Mouse (Mus musculus): ENCODE measurements around the gene Fam50b. TPM values are rescaled to one million over a fixed set of nuclear protein-coding genes. Genes with fewer than 3 reads are reported as not detected.
A peak's percentile ranks its signal among the peaks of the same experiment; 100 is the strongest.

The Fam50b gene
- polyA plus RNA-seq, 1 experiment: not detected

DNA sequence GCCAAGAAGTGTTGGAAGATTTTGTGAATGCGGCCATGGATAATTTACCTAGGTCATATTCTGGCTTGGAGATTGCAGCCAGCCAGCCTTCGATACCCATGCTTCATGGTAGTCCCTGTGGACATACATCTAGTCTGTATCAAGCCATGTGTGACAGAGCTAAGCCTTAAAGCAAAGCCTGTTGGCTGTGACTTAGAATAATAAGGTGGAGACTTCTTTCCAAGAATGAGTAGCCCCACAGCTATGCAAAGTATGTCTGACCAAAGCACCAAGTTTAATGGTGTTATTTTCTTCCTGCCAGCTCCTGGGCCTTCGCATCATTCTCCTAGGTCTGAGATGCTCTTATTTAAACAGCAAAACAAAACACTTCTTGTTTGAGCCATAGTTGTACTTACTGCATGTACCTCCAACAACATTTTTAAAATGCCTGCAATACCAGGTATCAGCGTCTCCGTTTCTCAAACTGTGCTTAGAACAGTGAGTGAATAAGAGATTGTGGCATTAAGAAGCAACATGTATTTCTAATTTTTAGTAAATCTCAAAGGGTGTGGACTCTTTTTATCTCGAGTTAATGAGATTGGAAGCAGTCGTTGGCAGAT lies 37.8 kb upstream of the Fam50b start:
- peak overlapping the region; percentile 39 for H3K4me2 ChIP-seq (ENCODE audit: low read depth)
- H3ac ChIP-seq (ENCODE audit: control insufficient read depth, insufficient read length): no peak overlapping the region
- no peak overlapping the region for H3K4me3 ChIP-seq
- no peaks in the 10 kb centered on the region for H3K36me3 ChIP-seq (ENCODE audit: control insufficient read depth, insufficient read depth)
- no peaks in the 10 kb centered on the region for H3K27me3 ChIP-seq (ENCODE audit: control insufficient read depth, insufficient read depth, insufficient read length)
- no peaks in the 10 kb centered on the region for H3K79me2 ChIP-seq (ENCODE audit: control insufficient read depth, insufficient read depth)
- no peak for TF ChIP-seq CEBPB (IDR thresholded peaks at IDR 0.05; ENCODE audit: insufficient read depth, poor library complexity, severe bottlenecking)
- no peak for TF ChIP-seq MYOD1 (IDR thresholded peaks at IDR 0.05; ENCODE audit: control insufficient read depth in 1 of 3, insufficient read length in 2 of 3, low read depth in 2 of 3)
- TF ChIP-seq POLR2AphosphoS2 (IDR thresholded peaks at IDR 0.05; ENCODE audit: insufficient read length, low read depth): no peak
- TF ChIP-seq MAX (IDR thresholded peaks at IDR 0.05; ENCODE audit: low read depth): no peak
- TF ChIP-seq TCF12 (IDR thresholded peaks at IDR 0.05; ENCODE audit: insufficient read depth, poor library complexity, severe bottlenecking): no peak
- TF ChIP-seq TCF3 (IDR thresholded peaks at IDR 0.05; ENCODE audit: insufficient read length, low read depth): no peak
- no peak for TF ChIP-seq MYOG (IDR thresholded peaks at IDR 0.05; ENCODE audit: control insufficient read depth in 1 of 3, insufficient read depth in 1 of 3, insufficient read length in 2 of 3, low read depth in 2 of 3)
- TF ChIP-seq USF1 (IDR thresholded peaks at IDR 0.05; ENCODE audit: low read depth): no peak
- no peak for TF ChIP-seq E2F4 (IDR thresholded peaks at IDR 0.05; ENCODE audit: insufficient read depth)
- TF ChIP-seq REST (IDR thresholded peaks at IDR 0.05; ENCODE audit: insufficient read depth, insufficient read length): no peak
- no peak for TF ChIP-seq SRF (IDR thresholded peaks at IDR 0.05; ENCODE audit: control insufficient read depth, insufficient read length, low read depth)
- no peak for TF ChIP-seq POLR2A (IDR thresholded peaks at IDR 0.05; ENCODE audit: insufficient read length, low read depth)

DNA sequence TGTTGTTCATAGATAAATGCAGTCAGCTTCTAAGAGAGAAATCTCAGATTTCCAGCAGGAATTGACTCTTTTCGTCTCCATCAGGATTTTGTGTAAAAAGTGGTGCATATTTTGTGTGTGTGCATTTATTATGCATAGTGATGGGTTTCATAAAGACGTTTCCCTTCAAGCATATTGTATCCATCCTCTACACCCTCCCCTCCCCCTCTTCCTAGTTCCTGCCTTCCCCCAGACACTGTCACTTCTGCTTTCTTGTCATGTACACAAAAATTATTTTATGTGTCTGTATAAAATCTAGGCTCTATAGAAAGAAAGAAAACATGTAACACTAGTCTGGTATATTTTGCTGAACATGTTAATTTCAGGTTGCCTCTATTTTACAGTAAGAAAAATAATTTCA lies 34.6 kb upstream of the Fam50b start:
- no peak overlapping the region for H3ac ChIP-seq (ENCODE audit: control insufficient read depth, insufficient read length)
- TF ChIP-seq MYOG (IDR thresholded peaks at IDR 0.05; ENCODE audit: control insufficient read depth in 1 of 3, insufficient read depth in 1 of 3, insufficient read length in 2 of 3, low read depth in 2 of 3) (no peak), POLR2AphosphoS2 (IDR thresholded peaks at IDR 0.05; ENCODE audit: insufficient read length, low read depth) (no peak), MYOD1 (IDR thresholded peaks at IDR 0.05; ENCODE audit: control insufficient read depth in 1 of 3, insufficient read length in 2 of 3, low read depth in 2 of 3) (no peak), REST (IDR thresholded peaks at IDR 0.05; ENCODE audit: insufficient read depth, insufficient read length) (no peak), TCF12 (IDR thresholded peaks at IDR 0.05; ENCODE audit: insufficient read depth, poor library complexity, severe bottlenecking) (no peak), TCF3 (IDR thresholded peaks at IDR 0.05; ENCODE audit: insufficient read length, low read depth) (no peak), CEBPB (IDR thresholded peaks at IDR 0.05; ENCODE audit: insufficient read depth, poor library complexity, severe bottlenecking) (no peak), E2F4 (IDR thresholded peaks at IDR 0.05; ENCODE audit: insufficient read depth) (no peak), USF1 (IDR thresholded peaks at IDR 0.05; ENCODE audit: low read depth) (no peak), POLR2A (IDR thresholded peaks at IDR 0.05; ENCODE audit: insufficient read length, low read depth) (no peak), MAX (IDR thresholded peaks at IDR 0.05; ENCODE audit: low read depth) (no peak), SRF (IDR thresholded peaks at IDR 0.05; ENCODE audit: control insufficient read depth, insufficient read length, low read depth) (no peak)
- no peak overlapping the region for H3K4me3 ChIP-seq
- H3K79me2 ChIP-seq (ENCODE audit: control insufficient read depth, insufficient read depth): no peaks in the 10 kb centered on the region
- H3K36me3 ChIP-seq (ENCODE audit: control insufficient read depth, insufficient read depth): no peaks in the 10 kb centered on the region
- no peaks in the 10 kb centered on the region for H3K27me3 ChIP-seq (ENCODE audit: control insufficient read depth, insufficient read depth, insufficient read length)
- H3K4me2 ChIP-seq (ENCODE audit: low read depth): no peak overlapping the region

DNA sequence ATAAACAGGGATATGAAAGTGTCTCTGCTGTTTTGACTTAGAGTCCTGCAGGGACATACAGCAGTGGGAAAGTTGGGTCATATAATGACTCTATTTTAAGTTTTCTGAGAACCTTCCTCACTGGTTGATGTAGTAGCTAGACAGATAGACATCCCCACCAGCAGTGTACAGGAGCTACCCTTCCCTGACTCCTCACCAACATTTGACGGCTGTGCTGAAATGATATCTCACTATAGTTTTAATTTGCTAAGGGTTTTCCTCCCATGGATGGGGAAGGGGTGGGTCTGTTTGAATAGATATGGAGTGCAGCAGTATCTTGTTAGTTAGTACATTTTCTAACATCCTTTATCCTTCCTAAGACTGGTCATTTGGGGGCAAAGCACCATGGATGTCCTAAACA lies 34.0 kb upstream of the Fam50b start:
- Histone ChIP-seq H3K4me3 (no peak overlapping the region), H3ac (ENCODE audit: control insufficient read depth, insufficient read length) (no peak overlapping the region), H3K79me2 (ENCODE audit: control insufficient read depth, insufficient read depth) (no peaks in the 10 kb centered on the region), H3K27me3 (ENCODE audit: control insufficient read depth, insufficient read depth, insufficient read length) (no peaks in the 10 kb centered on the region), H3K4me2 (ENCODE audit: low read depth) (no peak overlapping the region), H3K36me3 (ENCODE audit: control insufficient read depth, insufficient read depth) (no peaks in the 10 kb centered on the region)
- no peak for TF ChIP-seq POLR2AphosphoS2 (IDR thresholded peaks at IDR 0.05; ENCODE audit: insufficient read length, low read depth)

DNA sequence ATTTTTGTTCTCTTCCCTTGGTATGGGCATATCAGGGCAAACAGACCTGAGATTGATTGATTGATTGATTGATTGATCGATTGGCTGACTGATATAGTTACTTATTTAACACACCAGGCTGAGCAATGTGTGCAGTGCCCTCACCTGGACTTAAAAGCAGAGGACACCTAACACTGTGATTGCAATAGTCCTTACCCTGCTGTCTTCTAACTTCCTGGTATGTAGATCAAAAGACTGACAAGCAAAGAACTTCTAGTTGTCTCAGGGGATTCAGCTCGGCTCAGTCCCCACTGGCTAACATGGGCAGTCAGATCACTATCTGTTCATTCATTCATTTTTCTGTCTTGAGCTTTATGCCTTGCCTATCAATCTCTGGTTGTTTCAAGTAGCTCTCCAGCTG lies 31.3 kb upstream of the Fam50b start:
- no peaks in the 10 kb centered on the region for H3K36me3 ChIP-seq (ENCODE audit: control insufficient read depth, insufficient read depth)
- H3ac ChIP-seq (ENCODE audit: control insufficient read depth, insufficient read length): no peak overlapping the region
- TF ChIP-seq REST (IDR thresholded peaks at IDR 0.05; ENCODE audit: insufficient read depth, insufficient read length): no peak
- TF ChIP-seq E2F4 (IDR thresholded peaks at IDR 0.05; ENCODE audit: insufficient read depth): no peak
- TF ChIP-seq POLR2AphosphoS2 (IDR thresholded peaks at IDR 0.05; ENCODE audit: insufficient read length, low read depth): no peak
- TF ChIP-seq MYOD1 (IDR thresholded peaks at IDR 0.05; ENCODE audit: control insufficient read depth in 1 of 3, insufficient read length in 2 of 3, low read depth in 2 of 3): no peak
- no peak for TF ChIP-seq CEBPB (IDR thresholded peaks at IDR 0.05; ENCODE audit: insufficient read depth, poor library complexity, severe bottlenecking)
- TF ChIP-seq MAX (IDR thresholded peaks at IDR 0.05; ENCODE audit: low read depth): no peak
- TF ChIP-seq POLR2A (IDR thresholded peaks at IDR 0.05; ENCODE audit: insufficient read length, low read depth): no peak
- TF ChIP-seq MYOG (IDR thresholded peaks at IDR 0.05; ENCODE audit: control insufficient read depth in 1 of 3, insufficient read depth in 1 of 3, insufficient read length in 2 of 3, low read depth in 2 of 3): no peak
- no peak for TF ChIP-seq TCF3 (IDR thresholded peaks at IDR 0.05; ENCODE audit: insufficient read length, low read depth)
- no peak for TF ChIP-seq TCF12 (IDR thresholded peaks at IDR 0.05; ENCODE audit: insufficient read depth, poor library complexity, severe bottlenecking)
- no peak for TF ChIP-seq USF1 (IDR thresholded peaks at IDR 0.05; ENCODE audit: low read depth)
- no peak for TF ChIP-seq SRF (IDR thresholded peaks at IDR 0.05; ENCODE audit: control insufficient read depth, insufficient read length, low read depth)
- no peak overlapping the region for H3K4me2 ChIP-seq (ENCODE audit: low read depth)
- no peaks in the 10 kb centered on the region for H3K27me3 ChIP-seq (ENCODE audit: control insufficient read depth, insufficient read depth, insufficient read length)
- H3K4me3 ChIP-seq: no peak overlapping the region
- no peaks in the 10 kb centered on the region for H3K79me2 ChIP-seq (ENCODE audit: control insufficient read depth, insufficient read depth)

DNA sequence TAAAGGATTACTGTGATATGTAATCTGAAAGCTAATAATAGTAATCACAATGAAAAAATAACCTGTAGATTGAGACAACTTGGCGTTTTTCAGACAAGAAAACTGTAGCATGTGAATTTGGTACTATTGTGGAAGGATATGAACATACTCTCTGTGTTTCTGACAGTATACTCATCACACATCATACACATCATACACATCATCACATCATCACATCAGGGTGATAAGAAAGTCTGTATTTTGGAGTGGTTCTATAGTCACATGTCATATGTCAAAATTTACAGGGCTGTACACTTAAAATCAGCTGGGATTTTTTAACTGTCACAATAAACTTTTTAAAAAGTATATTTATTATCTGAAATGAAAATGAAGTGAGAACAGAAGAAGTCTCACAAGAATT lies 30.9 kb upstream of the Fam50b start:
- Histone ChIP-seq H3K27me3 (ENCODE audit: control insufficient read depth, insufficient read depth, insufficient read length) (no peaks in the 10 kb centered on the region), H3K4me2 (ENCODE audit: low read depth) (no peak overlapping the region), H3K36me3 (ENCODE audit: control insufficient read depth, insufficient read depth) (no peaks in the 10 kb centered on the region), H3K4me3 (no peak overlapping the region), H3ac (ENCODE audit: control insufficient read depth, insufficient read length) (no peak overlapping the region), H3K79me2 (ENCODE audit: control insufficient read depth, insufficient read depth) (no peaks in the 10 kb centered on the region)
- no peak for TF ChIP-seq MYOG (IDR thresholded peaks at IDR 0.05; ENCODE audit: control insufficient read depth in 1 of 3, insufficient read depth in 1 of 3, insufficient read length in 2 of 3, low read depth in 2 of 3)
- no peak for TF ChIP-seq TCF3 (IDR thresholded peaks at IDR 0.05; ENCODE audit: insufficient read length, low read depth)
- no peak for TF ChIP-seq E2F4 (IDR thresholded peaks at IDR 0.05; ENCODE audit: insufficient read depth)
- no peak for TF ChIP-seq REST (IDR thresholded peaks at IDR 0.05; ENCODE audit: insufficient read depth, insufficient read length)
- no peak for TF ChIP-seq CEBPB (IDR thresholded peaks at IDR 0.05; ENCODE audit: insufficient read depth, poor library complexity, severe bottlenecking)
- no peak for TF ChIP-seq TCF12 (IDR thresholded peaks at IDR 0.05; ENCODE audit: insufficient read depth, poor library complexity, severe bottlenecking)
- TF ChIP-seq SRF (IDR thresholded peaks at IDR 0.05; ENCODE audit: control insufficient read depth, insufficient read length, low read depth): no peak
- TF ChIP-seq POLR2A (IDR thresholded peaks at IDR 0.05; ENCODE audit: insufficient read length, low read depth): no peak
- no peak for TF ChIP-seq USF1 (IDR thresholded peaks at IDR 0.05; ENCODE audit: low read depth)
- TF ChIP-seq MYOD1 (IDR thresholded peaks at IDR 0.05; ENCODE audit: control insufficient read depth in 1 of 3, insufficient read length in 2 of 3, low read depth in 2 of 3): no peak
- no peak for TF ChIP-seq POLR2AphosphoS2 (IDR thresholded peaks at IDR 0.05; ENCODE audit: insufficient read length, low read depth)
- no peak for TF ChIP-seq MAX (IDR thresholded peaks at IDR 0.05; ENCODE audit: low read depth)

All from myocyte (in vitro differentiated cells).